Mouse (Mus musculus) cerebellum, adult 9-10 months (tissue): ENCODE data around the gene Gm11172.
A peak's percentile ranks its signal among the peaks of the same experiment; 100 is the strongest.

Source experiments
- DNase-seq: peaks from one replicate; pipeline ENCODE4 v3.0.0; 2022

The Gm11172 gene

GRCm38 (mm10) chr16:10836388-10836787 is 23.7 kb downstream of the Gm11172 start:
- DNase-seq: peak; percentile 34

- no peak for DNase-seq
Measured at GRCm38 (mm10) chr16:10837250-10837649, 24.5 kb downstream of the Gm11172 start.

DNA sequence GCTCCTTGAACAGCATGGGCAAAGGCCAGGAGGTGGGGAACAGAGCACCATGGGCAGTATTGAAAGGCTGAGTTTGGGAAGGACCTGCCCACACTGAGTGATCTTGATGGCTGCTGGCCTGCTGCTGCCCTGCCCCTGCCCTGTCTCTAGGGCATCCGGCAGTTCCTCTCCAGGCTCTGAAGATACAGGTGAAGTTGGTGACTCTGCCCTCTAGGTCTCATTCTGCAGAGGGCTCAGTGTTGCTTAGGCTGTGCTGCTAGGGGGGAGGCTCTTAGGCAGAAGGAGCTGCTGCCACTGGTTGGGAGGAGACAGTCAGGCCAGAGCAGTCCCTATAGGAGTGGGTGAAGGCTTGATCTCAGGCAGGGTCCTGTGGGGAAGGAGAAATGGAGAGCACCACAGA is 25.2 kb downstream of the Gm11172 start:
- DNase-seq: no peak

GRCm38 (mm10) chr16:10838487-10839245 is 26.0 kb downstream of the Gm11172 start:
- no peak for DNase-seq

DNA sequence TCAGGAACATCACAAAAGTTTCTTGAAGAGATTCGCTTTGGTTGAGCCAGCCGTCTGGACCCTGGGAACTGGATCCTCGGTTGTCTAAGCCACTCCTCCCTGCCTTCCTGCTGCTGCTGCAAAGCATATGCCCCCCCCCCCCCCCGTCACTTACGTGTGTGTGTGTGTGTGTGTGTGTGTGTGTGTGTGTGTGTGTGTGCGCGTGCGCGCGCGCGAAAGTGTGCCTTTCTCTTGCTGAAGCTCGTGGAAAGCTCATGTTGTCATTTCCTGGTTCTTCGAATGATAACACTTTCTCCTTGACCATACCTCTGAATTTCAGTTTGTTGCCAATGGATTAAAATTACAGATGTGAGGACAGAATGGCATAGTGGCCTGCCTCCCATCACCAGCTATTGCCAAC is 27.3 kb downstream of the Gm11172 start:
- DNase-seq: no peak

DNA sequence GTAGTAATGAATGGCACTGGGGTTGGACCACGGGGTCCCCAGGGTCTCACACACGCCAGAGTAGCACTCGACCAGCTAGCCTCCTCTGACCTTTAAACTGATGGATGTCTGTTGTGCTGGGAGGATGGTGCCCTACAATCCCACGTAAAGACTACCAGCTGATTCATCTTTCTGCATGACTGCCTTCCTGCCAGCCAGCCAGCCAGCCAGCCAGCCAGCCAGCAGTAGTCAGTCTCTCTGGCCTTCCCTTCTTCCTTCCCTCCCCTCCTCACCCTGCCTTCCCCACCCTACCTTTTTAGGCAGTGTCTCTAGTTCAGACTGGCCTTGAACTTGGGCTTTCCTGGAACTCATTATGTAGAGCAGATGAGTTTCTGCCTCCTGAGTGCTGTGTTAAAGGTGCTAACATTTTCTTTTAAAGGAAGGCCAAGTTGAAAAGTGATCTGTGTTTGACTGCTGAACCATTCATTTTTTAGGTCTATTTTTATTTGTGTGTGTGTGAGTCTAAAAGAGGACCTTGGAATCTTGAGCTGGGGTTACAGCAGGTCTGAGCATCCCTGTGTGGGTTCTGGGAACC is 29.7 kb downstream of the Gm11172 start:
- DNase-seq: peak; percentile 23

DNA sequence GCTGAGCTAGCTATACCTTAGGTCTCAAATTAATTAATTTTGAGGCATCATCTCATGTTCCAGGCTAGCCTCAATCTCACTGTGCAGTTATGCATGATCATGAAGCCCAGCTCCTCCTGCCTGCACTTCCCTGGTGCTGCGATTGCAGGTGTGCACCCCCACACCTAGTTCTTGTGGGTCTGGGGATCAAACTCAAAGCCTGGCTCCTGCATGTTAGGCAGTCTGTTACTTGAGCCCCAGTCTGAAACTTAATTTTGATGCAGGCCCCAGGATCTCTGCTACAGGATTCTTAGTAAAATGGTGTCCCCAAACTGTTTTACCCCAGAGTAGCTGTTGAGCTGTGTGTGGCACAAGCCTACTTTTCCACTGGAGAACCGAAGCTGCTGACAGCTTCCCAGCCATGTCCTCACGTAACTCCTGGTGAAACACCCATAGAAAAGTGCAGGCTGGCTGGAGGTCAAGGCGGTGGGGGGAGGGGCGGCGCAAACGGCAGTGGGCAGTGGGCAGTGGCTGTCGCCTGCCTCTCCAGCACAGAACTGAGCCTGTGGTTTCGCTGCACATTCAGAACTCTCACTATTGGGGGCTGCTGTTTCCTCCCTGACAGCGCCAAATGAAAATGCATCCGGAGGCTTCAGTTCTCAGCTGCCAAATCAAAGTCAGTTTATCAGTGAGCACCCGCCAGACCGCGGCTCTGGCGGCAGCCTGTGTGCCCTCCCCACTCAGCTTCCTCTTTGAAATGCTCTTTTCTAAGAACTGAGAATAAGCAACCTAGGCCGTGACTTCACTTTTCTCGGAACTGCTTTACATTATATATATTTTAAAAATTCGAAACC is 31.0 kb downstream of the Gm11172 start:
- DNase-seq: no peak

GRCm38 (mm10) chr16:10844319-10844670 is 31.6 kb downstream of the Gm11172 start:
- DNase-seq: peak; percentile 27

DNA sequence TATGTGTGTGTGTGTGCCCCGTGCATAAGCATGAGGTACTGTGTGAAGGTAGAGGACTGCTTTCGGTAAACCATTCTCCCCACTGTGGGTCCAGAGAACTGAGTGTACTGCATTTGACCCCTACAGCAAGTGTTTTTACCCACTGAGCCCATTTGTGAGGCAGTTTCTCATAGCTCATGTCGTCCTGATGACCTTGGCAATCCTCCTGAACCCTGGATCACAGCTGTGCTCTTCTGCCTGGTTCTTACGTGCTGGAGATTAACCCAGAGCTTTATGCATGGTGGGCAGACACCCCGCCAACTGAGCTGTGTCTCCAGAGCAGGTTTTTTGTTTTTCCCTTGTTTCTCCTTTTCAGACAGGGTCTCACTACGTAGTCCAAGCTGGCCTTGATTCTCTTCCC is 33.2 kb downstream of the Gm11172 start:
- DNase-seq: peak; percentile 36

DNA sequence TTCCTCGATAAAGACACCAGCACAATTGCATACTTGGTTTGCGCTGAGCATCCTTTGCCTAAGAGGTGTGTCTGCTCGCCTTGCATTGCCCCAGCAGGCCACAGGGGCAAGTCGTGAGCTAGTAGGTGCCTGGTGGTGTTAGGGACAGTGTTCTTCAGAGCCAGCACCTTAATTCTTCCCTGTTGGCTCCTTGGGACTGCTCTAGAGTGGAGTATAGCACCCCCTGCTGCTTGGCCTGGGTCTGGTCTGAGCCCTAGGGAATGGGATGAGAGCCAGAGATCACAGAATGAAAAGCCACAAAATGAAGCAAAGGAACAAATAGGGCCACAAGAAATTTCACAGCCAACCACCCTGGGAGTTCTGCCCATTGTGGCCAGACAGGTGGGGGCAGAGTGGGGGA is 33.8 kb downstream of the Gm11172 start:
- peak; percentile 78 for DNase-seq

GRCm38 (mm10) chr16:10849965-10850861 is 37.5 kb downstream of the Gm11172 start:
- DNase-seq: peak; percentile 91

DNA sequence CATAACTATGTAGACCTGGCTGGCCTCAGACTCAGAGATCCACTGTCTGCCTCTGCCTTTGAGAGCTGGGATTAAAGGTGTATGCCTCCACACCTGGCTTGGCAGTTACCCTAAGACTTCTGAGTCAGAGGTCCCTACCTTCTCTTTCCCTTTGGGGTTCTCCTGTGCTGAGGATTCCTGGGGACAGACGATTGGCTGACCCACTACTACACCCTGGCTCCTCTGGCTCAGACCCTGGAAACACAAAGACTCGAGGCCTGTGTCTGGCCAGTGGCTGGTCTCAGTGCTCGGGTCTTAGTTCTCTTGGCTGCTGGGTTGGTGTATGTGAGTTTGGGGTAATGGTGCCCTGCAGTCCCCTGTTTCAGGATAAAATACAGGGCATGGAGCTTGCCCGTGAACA is 38.2 kb downstream of the Gm11172 start:
- no peak for DNase-seq

GRCm38 (mm10) chr16:10852216-10852615 is 39.5 kb downstream of the Gm11172 start:
- DNase-seq: peak; percentile 17

DNA sequence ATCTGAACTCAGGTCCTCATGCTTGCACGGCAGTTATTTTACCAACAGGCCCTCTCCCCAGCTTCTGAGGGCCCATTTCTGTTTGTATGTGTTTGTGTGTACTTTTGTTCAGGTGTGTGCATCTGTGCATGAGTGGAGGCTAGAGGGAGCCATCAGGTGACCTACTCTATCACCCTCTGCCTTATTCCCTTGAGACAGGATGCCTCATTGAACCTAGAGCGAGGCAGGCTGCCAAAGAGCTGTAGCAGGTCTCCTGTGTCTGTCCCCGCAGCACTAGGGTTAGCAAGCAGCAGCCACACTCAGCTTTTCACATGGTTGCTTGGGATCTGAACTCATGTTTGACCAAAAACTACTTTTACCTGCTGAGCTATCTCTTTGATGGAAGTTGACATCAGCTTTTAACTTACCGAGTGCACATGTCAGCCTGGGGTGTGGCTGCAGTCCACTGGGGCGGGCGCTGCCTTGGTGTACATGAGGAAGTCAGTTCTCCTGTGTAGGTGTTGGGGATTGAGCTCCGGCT is 47.1 kb downstream of the Gm11172 start:
- peak; percentile 24 for DNase-seq

- peak; percentile 53 for DNase-seq
Measured at GRCm38 (mm10) chr16:10861408-10861807, 48.7 kb downstream of the Gm11172 start.
